Mouse (Mus musculus) MEL (cell line): ENCODE measurements at regions not wholly inside any gene's neighbourhood (a gene's known extent, or its start where the extent isn't known, plus 50 kb on each side); places are given as distances from the start of the nearest gene placed in this dataset.

Experiments used
- DNase-seq: peaks from one replicate; pipeline ENCODE4 v3.0.0; 2011; ENCODE audit warnings: low read depth, low spot score
- H3K27ac ChIP-seq: 2 replicates; pipeline ENCODE4 v1.5.1; 2012; ENCODE audit warnings: low read depth, mild to moderate bottlenecking, control low read depth, low read length, moderate library complexity; ENCODE audit not compliant: control insufficient read depth
- H3K27me3 ChIP-seq, 2 experiments: fragments of 150-350 bp in 1 of 2; sonication (generic) in 1 of 2; 2 replicates each; pipeline ENCODE4 v1.6.1; 2012; ENCODE audit warnings: low read length in 2 of 2, mild to moderate bottlenecking in 2 of 2, improper control_type of control experiment in 1 of 2, moderate library complexity in 1 of 2; ENCODE audit not compliant: insufficient read depth in 2 of 2, control insufficient read depth in 1 of 2
- H3K36me3 ChIP-seq, 2 experiments: 2 replicates each; pipeline ENCODE4 v1.6.1; 2012 to 2014; ENCODE audit warnings: low read length in 2 of 2, improper control_type of control experiment in 1 of 2, inconsistent platforms in 1 of 2, mild to moderate bottlenecking in 1 of 2; ENCODE audit not compliant: insufficient read depth in 2 of 2, control insufficient read depth in 1 of 2
- H3K4me1 ChIP-seq, 2 experiments: fragments of 150-350 bp in 1 of 2; sonication (generic) in 1 of 2; 2 replicates each; pipeline ENCODE4 v1.6.1; 2012; ENCODE audit warnings: low read length in 2 of 2, improper control_type of control experiment in 1 of 2, mild to moderate bottlenecking in 1 of 2; ENCODE audit not compliant: insufficient read depth in 2 of 2, control insufficient read depth in 1 of 2
- H3K4me3 ChIP-seq, 2 experiments: fragments of 150-350 bp in 1 of 2; sonication (generic) in 1 of 2; 2 replicates each; pipeline ENCODE4 v1.5.1; 2012; ENCODE audit warnings: low read depth in 2 of 2, low read length in 2 of 2, mild to moderate bottlenecking in 2 of 2, moderate library complexity in 2 of 2, control low read depth in 1 of 2, improper control_type of control experiment in 1 of 2; ENCODE audit not compliant: control insufficient read depth in 1 of 2, insufficient read depth in 1 of 2
- H3K79me2 ChIP-seq: 2 replicates; pipeline ENCODE4 v1.6.1; 2012; ENCODE audit warnings: mild to moderate bottlenecking, low read length, moderate library complexity; ENCODE audit not compliant: control insufficient read depth, poor library complexity, insufficient read depth
- H3K9ac ChIP-seq: 2 replicates; pipeline ENCODE4 v1.6.1; 2012; ENCODE audit warnings: low read depth, mild to moderate bottlenecking, control low read depth, low read length, moderate library complexity; ENCODE audit not compliant: control insufficient read depth, poor library complexity, severe bottlenecking
- H3K9me3 ChIP-seq: fragments of 150-350 bp; sonication (generic); replicated peaks from 2 replicates; pipeline ENCODE4 v1.6.1; 2012; ENCODE audit warnings: mild to moderate bottlenecking, low read length, improper control_type of control experiment, moderate library complexity; ENCODE audit not compliant: insufficient read depth
- BHLHE40 ChIP-seq: IDR thresholded peaks from 2 replicates; pipeline ENCODE4 v1.6.1; 2012; ENCODE audit warnings: low read depth, mild to moderate bottlenecking, inconsistent platforms, low read length, improper control_type of control experiment, borderline replicate concordance
- E2F4 ChIP-seq: IDR thresholded peaks from 2 replicates; pipeline ENCODE4 v1.6.1; 2011; ENCODE audit warnings: low read depth, low read length, improper control_type of control experiment, borderline replicate concordance
- KAT2A ChIP-seq: conservative IDR thresholded peaks from 2 replicates; pipeline ENCODE4 v1.6.1; 2012; ENCODE audit warnings: low read depth, low read length, improper control_type of control experiment, inconsistent platforms
- MAFK ChIP-seq: IDR thresholded peaks from 2 replicates; pipeline ENCODE4 v1.6.1; 2011; ENCODE audit warnings: low read depth, mild to moderate bottlenecking, low read length, improper control_type of control experiment, borderline replicate concordance
- MAZ ChIP-seq: IDR thresholded peaks from 2 replicates; pipeline ENCODE4 v1.6.1; 2012; ENCODE audit warnings: low read depth, mild to moderate bottlenecking, inconsistent platforms, low read length, improper control_type of control experiment
- MYB ChIP-seq: IDR thresholded peaks from 2 replicates; pipeline ENCODE4 v1.6.1; 2011; ENCODE audit warnings: mild to moderate bottlenecking, low read depth, low read length, improper control_type of control experiment
- MYC ChIP-seq: IDR thresholded peaks from 2 replicates; pipeline ENCODE4 v1.6.1; 2011; ENCODE audit warnings: low read depth, mild to moderate bottlenecking, low read length, improper control_type of control experiment, moderate library complexity
- NELFE ChIP-seq: IDR thresholded peaks from 2 replicates; pipeline ENCODE4 v1.6.1; 2011; ENCODE audit warnings: low read depth, low read length, improper control_type of control experiment
- RCOR1 ChIP-seq: IDR thresholded peaks from 2 replicates; pipeline ENCODE4 v1.6.1; 2012; ENCODE audit warnings: low read depth, mild to moderate bottlenecking, inconsistent platforms, low read length, improper control_type of control experiment
- SIN3A ChIP-seq: IDR thresholded peaks from 2 replicates; pipeline ENCODE4 v1.6.1; 2012; ENCODE audit warnings: low read length, improper control_type of control experiment, inconsistent platforms
- TBP ChIP-seq: IDR thresholded peaks from 2 replicates; pipeline ENCODE4 v1.8.0; 2011; ENCODE audit warnings: low read depth, low read length, improper control_type of control experiment
- UBTF ChIP-seq: IDR thresholded peaks from 2 replicates; pipeline ENCODE4 v1.6.1; 2012; ENCODE audit warnings: low read depth, mild to moderate bottlenecking, inconsistent platforms, low read length, improper control_type of control experiment, moderate library complexity, borderline replicate concordance; ENCODE audit not compliant: insufficient read depth
- USF2 ChIP-seq, 2 experiments: IDR thresholded peaks; 2 replicates each; pipeline ENCODE4 v1.6.1; 2011 to 2012; ENCODE audit warnings: improper control_type of control experiment in 2 of 2, low read length in 2 of 2, borderline replicate concordance in 1 of 2, inconsistent platforms in 1 of 2, low read depth in 1 of 2, mild to moderate bottlenecking in 1 of 2; ENCODE audit not compliant: insufficient read depth in 1 of 2
- ZC3H11A ChIP-seq: IDR thresholded peaks from 2 replicates; pipeline ENCODE4 v1.6.1; 2012; ENCODE audit warnings: low read depth, mild to moderate bottlenecking, inconsistent platforms, low read length, improper control_type of control experiment
- ZKSCAN1 ChIP-seq: IDR thresholded peaks from 2 replicates; pipeline ENCODE4 v1.6.1; 2012; ENCODE audit warnings: low read depth, mild to moderate bottlenecking, inconsistent platforms, low read length, improper control_type of control experiment, moderate library complexity

GRCm38 (mm10) chr13:69901139-69901538 is 98.9 kb downstream of the Med10 start:
- Histone ChIP-seq H3K36me3 (no peaks in the 10 kb centered on the region), H3K79me2 (no peaks in the 10 kb centered on the region), H3K9me3 (no peaks in the 10 kb centered on the region), H3K4me1 (no peaks in the 10 kb centered on the region), H3K4me3 (no peak overlapping the region), H3K27ac (no peak overlapping the region), H3K9ac (no peak overlapping the region), H3K27me3 (no peaks in the 10 kb centered on the region)
- DNase-seq = no peak
- no peak for TF ChIP-seq ZC3H11A
- TF ChIP-seq UBTF = no peak
- no peak for TF ChIP-seq ZKSCAN1
- no peak for TF ChIP-seq USF2 (IDR thresholded peaks at IDR 0.05; ENCODE audit: borderline replicate concordance in 1 of 2, insufficient read depth in 1 of 2, low read depth in 1 of 2, low read length in 2 of 2)
- no peak for TF ChIP-seq MAFK
- TF ChIP-seq MYC = no peak
- TF ChIP-seq E2F4 = no peak

- TF ChIP-seq RCOR1 (no peak), TBP (no peak), BHLHE40 (no peak), MAZ (no peak), KAT2A (no peak)
- H3K4me1 ChIP-seq = no peaks in the 10 kb centered on the region
Measured at GRCm38 (mm10) chr13:69906802-69907537, 104.8 kb downstream of the Med10 start.

GRCm38 (mm10) chr13:69915796-69916195 is 113.6 kb downstream of the Med10 start:
- Histone ChIP-seq H3K27ac (no peak overlapping the region), H3K4me3 (no peak overlapping the region), H3K79me2 (no peaks in the 10 kb centered on the region), H3K27me3 (no peaks in the 10 kb centered on the region; a peak in 1 of 4 replicates), H3K4me1 (no peaks in the 10 kb centered on the region), H3K36me3 (no peaks in the 10 kb centered on the region), H3K9ac (no peak overlapping the region), H3K9me3 (no peaks in the 10 kb centered on the region)
- TF ChIP-seq NELFE (no peak), SIN3A (no peak), E2F4 (no peak), MYB (no peak)
- DNase-seq = no peak

More at GRCm38 (mm10) chr13:69906802-69907537, 104.8 kb downstream of the Med10 start:
- Histone ChIP-seq H3K36me3 (no peaks in the 10 kb centered on the region), H3K27me3 (no peaks in the 10 kb centered on the region), H3K9ac (no peak overlapping the region), H3K27ac (no peak overlapping the region), H3K79me2 (no peaks in the 10 kb centered on the region), H3K9me3 (no peaks in the 10 kb centered on the region), H3K4me3 (no peak overlapping the region)
- DNase-seq = no peak
